Mouse (Mus musculus): ENCODE measurements around the gene Sympk. TPM values are rescaled to one million over a fixed set of nuclear protein-coding genes. Genes with fewer than 3 reads are reported as not detected.

Gene Sympk
- polyA plus RNA-seq, 1 experiment from 2014 or later, result 30.1 TPM

GRCm38 (mm10) chr7:19091913-19092312 is 67.7 kb downstream of the Sympk start:
- Histone ChIP-seq H3K4me3 (no peak overlapping the region), H3K4me1 (replicated peaks) (peaks cover 52% of the 10 kb centered on the region), H3K36me3 (peaks cover 22% of the 10 kb centered on the region), H3K4me2 (peak overlapping the region; percentile 99; the same call in 1 of the 2 replicates), H3K9me3 (no peaks in the 10 kb centered on the region), H3K9ac (no peak overlapping the region), H3K27me3 (peaks cover 43% of the 10 kb centered on the region), H3K27ac (replicated peaks) (no peak overlapping the region)
- 36% methylated on average over 17 of the region's 17 CpGs for WGBS
- ATAC-seq (ENCODE audit: low FRiP score, low read depth), result no peak

GRCm38 (mm10) chr7:19092381-19093173 is 68.4 kb downstream of the Sympk start:
- Histone ChIP-seq H3K27ac (replicated peaks) (peak overlapping the region; percentile 35), H3K4me1 (replicated peaks) (peaks cover 52% of the 10 kb centered on the region), H3K27me3 (peaks cover 44% of the 10 kb centered on the region), H3K9me3 (no peaks in the 10 kb centered on the region), H3K4me3 (peak overlapping the region; percentile 47; the same call in 1 of the 2 replicates), H3K9ac (no peak overlapping the region), H3K4me2 (peak overlapping the region; percentile 99), H3K36me3 (peaks cover 18% of the 10 kb centered on the region)
- 9% methylated on average over 36 of the region's 38 CpGs for WGBS
- peak; percentile 44 for ATAC-seq (ENCODE audit: low FRiP score, low read depth)

GRCm38 (mm10) chr7:19093174-19093521 is 69.0 kb downstream of the Sympk start:
- H3K36me3 ChIP-seq, result peaks cover 18% of the 10 kb centered on the region
- peaks cover 44% of the 10 kb centered on the region for H3K27me3 ChIP-seq
- H3K27ac ChIP-seq (replicated peaks), result peak overlapping the region; percentile 35
- peak; percentile 13; the same call in 1 of the 2 replicates for ATAC-seq (ENCODE audit: low FRiP score, low read depth)
- H3K4me1 ChIP-seq (replicated peaks), result peaks cover 52% of the 10 kb centered on the region
- peak overlapping the region; percentile 47 for H3K4me3 ChIP-seq
- no peaks in the 10 kb centered on the region for H3K9me3 ChIP-seq
- H3K9ac ChIP-seq, result no peak overlapping the region; the same call in 1 of the 2 replicates
- 3% methylated on average over 14 of the region's 15 CpGs for WGBS
- peak overlapping the region; percentile 99 for H3K4me2 ChIP-seq

DNA sequence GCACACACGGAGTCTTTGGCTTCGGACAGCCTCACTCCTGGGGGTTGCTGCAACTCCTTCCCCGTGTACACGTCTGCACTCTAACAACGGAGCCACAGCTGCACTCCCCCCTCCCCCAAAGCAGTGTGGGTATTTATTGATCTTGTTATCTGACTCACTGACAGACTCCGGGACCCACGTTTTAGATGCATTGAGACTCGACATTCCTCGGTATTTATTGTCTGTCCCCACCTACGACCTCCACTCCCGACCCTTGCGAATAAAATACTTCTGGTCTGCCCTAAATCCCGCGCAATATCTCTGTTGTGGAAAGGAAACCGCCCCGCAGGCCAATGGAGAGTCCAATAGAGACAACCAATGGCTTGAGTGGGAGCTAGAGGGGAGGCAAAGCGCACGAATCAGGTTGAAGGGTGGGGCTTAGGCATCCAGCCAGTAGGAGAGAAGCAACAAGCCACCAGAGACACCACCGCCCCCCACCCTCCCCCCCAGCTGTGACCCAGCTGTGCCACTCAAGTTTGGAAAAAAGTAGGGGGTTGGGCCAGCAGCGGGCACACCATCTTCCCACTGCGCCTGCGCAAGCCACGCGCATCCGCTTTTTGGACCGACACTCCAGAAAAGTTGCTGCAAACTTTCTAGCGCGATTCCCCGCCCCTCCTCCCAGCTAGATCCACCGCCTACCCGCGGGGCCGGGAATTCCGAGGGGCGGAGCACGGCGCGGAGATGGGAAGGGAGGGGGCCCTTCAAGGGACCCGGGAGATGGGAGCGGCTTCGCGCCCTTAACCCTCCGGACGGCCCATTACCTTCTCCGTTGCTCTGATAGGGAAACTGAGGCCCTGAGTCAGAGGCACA is 69.6 kb downstream of the Sympk start:
- Histone ChIP-seq H3K36me3 (peaks cover 18% of the 10 kb centered on the region), H3K4me2 (peak overlapping the region; percentile 99), H3K27ac (replicated peaks) (peak overlapping the region; percentile 82), H3K4me3 (peak overlapping the region; percentile 47), H3K9ac (peak overlapping the region; percentile 54), H3K4me1 (replicated peaks) (peaks cover 52% of the 10 kb centered on the region), H3K9me3 (no peaks in the 10 kb centered on the region), H3K27me3 (peaks cover 44% of the 10 kb centered on the region)
- WGBS, result under 1% methylated on average over 44 of the region's 45 CpGs
- ATAC-seq (ENCODE audit: low FRiP score, low read depth), result peak; percentile 68

DNA sequence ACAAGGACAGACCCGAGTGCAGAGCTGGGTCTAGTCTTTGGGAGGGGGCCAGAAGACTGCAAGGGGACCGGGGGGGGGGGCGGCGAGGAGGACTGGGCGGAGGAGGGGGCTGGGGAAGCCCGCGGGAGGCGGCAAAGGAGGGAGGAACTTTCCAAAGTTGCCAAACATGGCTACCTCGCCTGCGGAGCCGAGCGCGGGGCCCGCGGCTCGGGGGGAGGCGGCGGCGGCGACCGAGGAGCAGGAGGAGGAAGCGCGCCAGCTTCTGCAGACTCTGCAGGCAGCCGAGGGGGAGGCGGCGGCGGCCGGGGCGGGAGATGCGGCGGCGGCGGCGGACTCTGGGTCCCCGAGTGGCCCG is 70.3 kb downstream of the Sympk start, which contains the start of gene Six5:
Gene Six5, plus strand, starts transcription at position 124 of the 355 bp plus-strand sequence.
- H3K9me3 ChIP-seq, result no peaks in the 10 kb centered on the region
- peak within 1 kb of the TSS; percentile 99 for H3K4me2 ChIP-seq
- no peak for ATAC-seq (ENCODE audit: low FRiP score, low read depth)
- H3K36me3 ChIP-seq, result peaks cover 14% of the 10 kb centered on the region
- H3K4me3 ChIP-seq, result peak within 1 kb of the TSS; percentile 47
- H3K4me1 ChIP-seq (replicated peaks), result peaks cover 52% of the 10 kb centered on the region
- peak within 1 kb of the TSS; percentile 82 for H3K27ac ChIP-seq (replicated peaks)
- 0% methylated on average over 24 of the region's 36 CpGs for WGBS
- H3K9ac ChIP-seq, result peak within 1 kb of the TSS; percentile 54
- peaks cover 44% of the 10 kb centered on the region for H3K27me3 ChIP-seq

- Histone ChIP-seq H3K27ac (replicated peaks) (peak overlapping the region; percentile 82), H3K4me2 (peak overlapping the region; percentile 99), H3K27me3 (peaks cover 44% of the 10 kb centered on the region), H3K36me3 (peaks cover 10% of the 10 kb centered on the region), H3K9me3 (no peaks in the 10 kb centered on the region), H3K9ac (peak overlapping the region; percentile 54), H3K4me1 (replicated peaks) (peaks cover 52% of the 10 kb centered on the region), H3K4me3 (peak overlapping the region; percentile 47)
- WGBS, result 0% methylated on average over 64 of the region's 87 CpGs
- no peak for ATAC-seq (ENCODE audit: low FRiP score, low read depth)
These were observed 70.9 kb downstream of the Sympk start for GRCm38 (mm10) chr7:19094826-19095750.

- Histone ChIP-seq H3K9me3 (no peaks in the 10 kb centered on the region), H3K4me2 (peak overlapping the region; percentile 99), H3K36me3 (peaks cover 3% of the 10 kb centered on the region; the same call in 1 of the 2 replicates), H3K4me3 (peak overlapping the region; percentile 47), H3K27ac (replicated peaks) (0 out of 2 replicates have a peak overlapping the region, but pooled peaks have one; percentile 82), H3K4me1 (replicated peaks) (peaks cover 52% of the 10 kb centered on the region), H3K27me3 (peaks cover 39% of the 10 kb centered on the region), H3K9ac (peak overlapping the region; percentile 54)
- WGBS, result under 1% methylated on average over 19 of the region's 19 CpGs
- no peak for ATAC-seq (ENCODE audit: low FRiP score, low read depth)
These were observed 71.6 kb downstream of the Sympk start for GRCm38 (mm10) chr7:19095751-19096110.

DNA sequence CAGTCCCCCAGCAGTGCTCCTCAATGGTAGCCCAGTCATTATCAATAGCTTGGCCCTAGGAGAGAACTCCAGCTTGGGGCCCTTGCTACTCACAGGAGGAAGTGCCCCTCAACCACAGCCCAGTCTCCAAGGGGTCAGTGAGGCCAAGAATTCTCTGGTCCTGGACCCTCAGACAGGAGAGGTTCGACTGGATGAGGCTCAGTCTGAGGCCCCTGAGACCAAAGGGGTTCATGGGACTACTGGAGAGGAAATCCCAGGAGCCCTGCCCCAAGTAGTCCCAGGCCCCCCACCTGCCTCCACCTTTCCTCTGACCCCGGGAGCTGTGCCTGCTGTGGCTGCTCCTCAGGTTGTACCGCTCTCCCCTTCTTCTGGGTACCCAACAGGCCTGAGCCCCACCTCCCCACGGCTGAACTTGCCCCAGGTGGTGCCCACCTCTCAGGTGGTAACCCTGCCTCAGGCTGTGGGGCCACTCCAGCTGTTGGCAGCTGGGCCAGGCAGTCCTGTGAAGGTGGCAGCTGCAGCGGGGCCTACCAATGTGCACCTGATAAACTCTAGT is 72.3 kb downstream of the Sympk start:
- 59% methylated on average over 5 of the region's 5 CpGs for WGBS
- H3K9me3 ChIP-seq, result no peaks in the 10 kb centered on the region
- H3K27me3 ChIP-seq, result peaks cover 32% of the 10 kb centered on the region
- H3K4me3 ChIP-seq, result peak overlapping the region; percentile 47; the same call in 1 of the 2 replicates
- H3K36me3 ChIP-seq, result 0 out of 2 replicates have a peak, but pooled peaks cover 3% of the 10 kb centered on the region
- H3K4me1 ChIP-seq (replicated peaks), result peaks cover 52% of the 10 kb centered on the region
- ATAC-seq (ENCODE audit: low FRiP score, low read depth), result no peak
- peak overlapping the region; percentile 99 for H3K4me2 ChIP-seq
- no peak overlapping the region for H3K9ac ChIP-seq
- no peak overlapping the region for H3K27ac ChIP-seq (replicated peaks)

GRCm38 (mm10) chr7:19097217-19097616 is 73.0 kb downstream of the Sympk start:
- no peak overlapping the region for H3K4me3 ChIP-seq
- no peaks in the 10 kb centered on the region for H3K36me3 ChIP-seq
- H3K4me1 ChIP-seq (replicated peaks), result peaks cover 47% of the 10 kb centered on the region
- WGBS, result 70% methylated on average over 2 of the region's 2 CpGs
- H3K27me3 ChIP-seq, result peaks cover 25% of the 10 kb centered on the region
- no peaks in the 10 kb centered on the region for H3K9me3 ChIP-seq
- no peak overlapping the region for H3K4me2 ChIP-seq
- no peak overlapping the region for H3K9ac ChIP-seq
- no peak overlapping the region for H3K27ac ChIP-seq (replicated peaks)
- ATAC-seq (ENCODE audit: low FRiP score, low read depth), result no peak

DNA sequence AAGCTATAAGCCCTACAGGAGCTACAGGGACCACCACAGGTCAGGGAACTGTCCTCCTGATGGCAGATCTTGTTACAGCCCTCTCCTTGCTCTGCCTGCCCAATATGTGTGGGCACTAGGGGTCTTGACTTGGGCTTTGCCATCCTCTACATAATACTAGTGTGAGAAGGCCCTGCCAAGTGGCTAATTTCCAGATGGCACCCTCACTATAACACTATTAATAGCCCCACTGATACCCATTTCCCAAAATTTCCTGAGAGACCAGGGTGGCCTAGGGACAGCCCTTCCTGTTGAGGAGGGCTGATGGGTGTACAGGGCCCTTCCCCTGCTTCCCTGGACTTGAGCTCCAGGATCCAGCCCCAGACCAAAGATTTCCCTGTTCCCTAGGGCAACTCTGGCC is 73.7 kb downstream of the Sympk start:
- no peak overlapping the region for H3K9ac ChIP-seq
- H3K27me3 ChIP-seq, result peaks cover 21% of the 10 kb centered on the region
- peaks cover 5% of the 10 kb centered on the region; the same call in 1 of the 2 replicates for H3K36me3 ChIP-seq
- no peak overlapping the region for H3K4me3 ChIP-seq
- no peak overlapping the region for H3K27ac ChIP-seq (replicated peaks)
- ATAC-seq (ENCODE audit: low FRiP score, low read depth), result no peak
- no peak overlapping the region for H3K4me2 ChIP-seq
- 0 out of 2 replicates have a peak, but pooled peaks cover 3% of the 10 kb centered on the region for H3K9me3 ChIP-seq
- H3K4me1 ChIP-seq (replicated peaks), result peaks cover 40% of the 10 kb centered on the region

DNA sequence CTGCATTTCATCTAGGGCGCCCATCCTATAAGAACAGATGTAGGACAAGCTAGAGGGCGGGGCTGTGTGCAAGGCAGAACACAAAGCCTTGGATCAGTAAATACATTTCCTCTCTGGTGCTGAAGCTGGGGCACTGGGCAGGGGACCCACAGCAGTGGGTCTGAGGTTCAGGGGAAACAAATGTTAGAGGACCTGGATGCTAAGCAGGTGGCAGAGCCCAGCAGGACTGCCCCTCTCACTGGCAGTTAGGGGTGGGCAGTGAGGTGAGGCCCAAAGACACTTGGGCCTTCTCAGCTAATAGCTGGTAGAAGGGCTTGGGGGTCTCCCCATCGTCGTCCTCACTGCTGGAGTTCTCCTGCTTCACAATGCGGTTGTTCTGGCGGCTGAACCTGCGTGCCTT is 74.6 kb downstream of the Sympk start:
- Histone ChIP-seq H3K9me3 (0 out of 2 replicates have a peak, but pooled peaks cover 3% of the 10 kb centered on the region), H3K27ac (replicated peaks) (no peak overlapping the region), H3K36me3 (peaks cover 13% of the 10 kb centered on the region; the same call in 1 of the 2 replicates), H3K4me3 (no peak overlapping the region), H3K4me2 (no peak overlapping the region), H3K27me3 (peaks cover 18% of the 10 kb centered on the region), H3K4me1 (replicated peaks) (peaks cover 31% of the 10 kb centered on the region), H3K9ac (no peak overlapping the region)
- WGBS, result 60% methylated on average over 7 of the region's 7 CpGs
- ATAC-seq (ENCODE audit: low FRiP score, low read depth), result no peak
